Mouse (Mus musculus) liver, embryonic 14.5 days (tissue): ENCODE measurements around the gene Gm20604. TPM values are rescaled to one million over a fixed set of nuclear protein-coding genes. Genes with fewer than 3 reads are reported as not detected.

Source experiments
- ATAC-seq: fragments of 200-750 bp; cut with Nextera tagmentation; 2 replicates; pipeline ENCODE4 v1.8.0; 2017; ENCODE audit warnings: moderate number of reproducible peaks, mild to moderate bottlenecking, moderate library complexity; ENCODE audit not compliant: insufficient read depth
- DNase-seq, 3 experiments: peaks; one replicate each; pipeline ENCODE4 v3.0.0-alpha.2; 2012 to 2013; ENCODE audit warnings: low read depth in 3 of 3, low spot score in 3 of 3
- H3K27ac ChIP-seq: fragments of 300-500 bp; sonication (generic); 2 replicates; pipeline ENCODE4 v1.5.1; 2014; ENCODE audit warnings: moderate library complexity, mild to moderate bottlenecking, control low read depth, inconsistent platforms
- H3K27me3 ChIP-seq: fragments of 300-500 bp; sonication (generic); 2 replicates; pipeline ENCODE4 v1.6.1; 2014; ENCODE audit warnings: mild to moderate bottlenecking, low read length, moderate library complexity; ENCODE audit not compliant: control insufficient read depth, insufficient read depth
- H3K36me3 ChIP-seq: fragments of 300-500 bp; sonication (generic); replicated peaks from 2 replicates; pipeline ENCODE4 v1.6.1; 2014; ENCODE audit warnings: low read depth; ENCODE audit not compliant: control insufficient read depth, insufficient read depth
- H3K4me1 ChIP-seq, 2 experiments: fragments of 200-500 bp in 1 of 2; fragments of 300-500 bp in 1 of 2; sonication (generic) in 1 of 2; replicated peaks; 2 replicates each; pipeline ENCODE4 v1.6.1; 2012 to 2014; ENCODE audit warnings: antibody characterized with exemption in 1 of 2, inconsistent platforms in 1 of 2, low read length in 1 of 2; ENCODE audit not compliant: control insufficient read depth in 2 of 2, insufficient read depth in 2 of 2
- H3K4me2 ChIP-seq: fragments of 300-500 bp; sonication (generic); 2 replicates; pipeline ENCODE4 v1.6.1; 2014; ENCODE audit warnings: low read depth, mild to moderate bottlenecking, control low read depth, moderate library complexity
- H3K4me3 ChIP-seq, 2 experiments: fragments of 200-500 bp in 1 of 2; fragments of 300-500 bp in 1 of 2; sonication (generic) in 1 of 2; 2 replicates each; pipeline ENCODE4 v1.5.1; 2012 to 2014; ENCODE audit warnings: low read depth in 2 of 2, low read length in 2 of 2, mild to moderate bottlenecking in 2 of 2, control low read depth in 1 of 2, inconsistent platforms in 1 of 2, moderate library complexity in 1 of 2; ENCODE audit not compliant: insufficient read depth in 1 of 2
- H3K9ac ChIP-seq: fragments of 300-500 bp; sonication (generic); replicated peaks from 2 replicates; pipeline ENCODE4 v1.6.1; 2014; ENCODE audit warnings: mild to moderate bottlenecking, control low read depth, moderate library complexity
- H3K9me3 ChIP-seq: fragments of 300-500 bp; sonication (generic); 2 replicates; pipeline ENCODE4 v1.6.1; 2016; ENCODE audit warnings: low read length, mixed read lengths; ENCODE audit not compliant: control insufficient read depth
- CTCF ChIP-seq: IDR thresholded peaks from 2 replicates; pipeline ENCODE4 v1.5.1; 2016; ENCODE audit warnings: antibody characterized with exemption, low read depth, control low read depth
- EP300 ChIP-seq: IDR thresholded peaks from 2 replicates; pipeline ENCODE4 v1.6.1; 2016; ENCODE audit warnings: antibody characterized with exemption, low read depth
- WGBS: fragments of 180-500 bp; shearing (Covaris S2); extraction: QIAGEN DNeasy Blood & Tissue Kit; methylation state at CpG from one replicate; pipeline ENCODE4 v1.1.7; 2014; ENCODE audit not compliant: insufficient replicate concordance; 5-methylcytosine and 5-hydroxymethylcytosine counted together
- polyA plus RNA-seq, 2 experiments: library from polyadenylated mRNA; depleted of rRNA in 1 of 2; stranded (reverse) in 1 of 2; unstranded in 1 of 2; fragments of >200 nt; fragmentation: Nextera tagmentation in 1 of 2; extraction: Ambion mirVana in 1 of 2; gene quantifications; 2 replicates each; pipeline versions ENCODE4 v1.2.1 to v1.2.3; 2012 to 2014

Gm20604 gene
- polyA plus RNA-seq, 2 experiments, result 6.1 to 8.1 TPM

- 79% methylated on average over 4 of the region's 4 CpGs for WGBS
Observed at GRCm38 (mm10) chr12:102769000-102769399, 10.5 kb upstream of the Gm20604 start.

GRCm38 (mm10) chr12:102763696-102764095, 5.2 kb upstream of the Gm20604 start:
- ATAC-seq, result no peak
- H3K36me3 ChIP-seq, result peaks cover 46% of the 10 kb centered on the region

More at GRCm38 (mm10) chr12:102769000-102769399, 10.5 kb upstream of the Gm20604 start:
- Histone ChIP-seq H3K27ac (no peak overlapping the region), H3K4me1 (no peaks in the 10 kb centered on the region; a peak in 1 of 4 replicates), H3K27me3 (no peaks in the 10 kb centered on the region), H3K36me3 (peaks cover 79% of the 10 kb centered on the region), H3K4me2 (no peak overlapping the region), H3K4me3 (no peak overlapping the region), H3K9ac (no peak overlapping the region), H3K9me3 (no peaks in the 10 kb centered on the region)
- no peak for ATAC-seq
- TF ChIP-seq EP300 (no peak), CTCF (peak; percentile 48; the same call in 1 of the 2 replicates)
- no peak for DNase-seq

GRCm38 (mm10) chr12:102761668-102762067, 3.2 kb upstream of the Gm20604 start:
- H3K9ac ChIP-seq, result no peak overlapping the region
- TF ChIP-seq CTCF, result no peak
- TF ChIP-seq EP300, result no peak
- no peaks in the 10 kb centered on the region for H3K9me3 ChIP-seq
- H3K27ac ChIP-seq, result no peak overlapping the region
- ATAC-seq (no peak), DNase-seq (no peak)
- no peak overlapping the region for H3K4me2 ChIP-seq
- peaks cover 29% of the 10 kb centered on the region for H3K36me3 ChIP-seq
- H3K27me3 ChIP-seq, result no peaks in the 10 kb centered on the region
- peaks cover 4 to 6% of the 10 kb centered on the region in 2 experiments for H3K4me1 ChIP-seq
- WGBS, result 73% methylated on average over 3 of the region's 3 CpGs
- H3K4me3 ChIP-seq, result no peak overlapping the region

More at GRCm38 (mm10) chr12:102763696-102764095, 5.2 kb upstream of the Gm20604 start:
- Histone ChIP-seq H3K27me3 (no peaks in the 10 kb centered on the region), H3K9me3 (no peaks in the 10 kb centered on the region), H3K4me3 (no peak overlapping the region), H3K4me2 (no peak overlapping the region), H3K27ac (no peak overlapping the region), H3K9ac (no peak overlapping the region), H3K4me1 (peaks cover 3 to 4% of the 10 kb centered on the region in 2 experiments; a peak in 2 of 4 replicates)
- TF ChIP-seq CTCF, result no peak
- no peak for TF ChIP-seq EP300
- DNase-seq, result no peak

GRCm38 (mm10) chr12:102758936-102759335, 464 bp upstream of the Gm20604 start:
- H3K4me2 ChIP-seq, result peak overlapping the region; percentile 93
- H3K36me3 ChIP-seq, result peaks cover 13% of the 10 kb centered on the region
- TF ChIP-seq EP300 (no peak), CTCF (no peak)
- DNase-seq, result no peak
- H3K4me1 ChIP-seq, result peaks cover 10 to 12% of the 10 kb centered on the region in 2 experiments
- no peak overlapping the region for H3K27ac ChIP-seq
- peak overlapping the region; percentile 64 to 96 for H3K4me3 ChIP-seq
- H3K9ac ChIP-seq, result peak overlapping the region; percentile 76
- no peak for ATAC-seq
- 6% methylated on average over 5 of the region's 5 CpGs for WGBS
- H3K27me3 ChIP-seq, result no peaks in the 10 kb centered on the region
- H3K9me3 ChIP-seq, result no peaks in the 10 kb centered on the region

- WGBS, result under 1% methylated on average over 73 of the region's 73 CpGs
- Histone ChIP-seq H3K9ac (peak within 1 kb of the TSS; percentile 79), H3K4me3 (peak within 1 kb of the TSS; percentile 87 to 96), H3K4me1 (peaks cover 10 to 12% of the 10 kb centered on the region in 2 experiments), H3K36me3 (peaks cover 9% of the 10 kb centered on the region), H3K4me2 (peak within 1 kb of the TSS; percentile 97), H3K9me3 (no peaks in the 10 kb centered on the region), H3K27ac (peak within 1 kb of the TSS; percentile 67), H3K27me3 (no peaks in the 10 kb centered on the region)
- peak; percentile 95 to 97 (median 97) for DNase-seq
- peak; percentile 94 for ATAC-seq
- no peak for TF ChIP-seq EP300
- peak; percentile 71 for TF ChIP-seq CTCF
Observed at GRCm38 (mm10) chr12:102757689-102758402, 626 bp downstream of the Gm20604 start, which contains the start of the genes Gm28051, Gon7 and Ubr7. Gene Gm28051 (minus strand): TSS chr12:102757765. Gene Gon7 (minus strand): TSS chr12:102757803. Gene Ubr7 (plus strand): TSS chr12:102757967.
